Mouse (Mus musculus) layer of hippocampus, postnatal 10 days (tissue): Measurements from ENCODE around the gene Kcnma1. TPM values are rescaled to one million over a fixed set of nuclear protein-coding genes. Genes with fewer than 3 reads are reported as not detected.

Source experiments
- DNase-seq, 2 experiments: peaks; one replicate each; pipeline ENCODE4 v3.0.0; 2021; ENCODE audit warnings: low spot score in 2 of 2
- total RNA-seq, 2 experiments: library from RNA; stranded (reverse); gene quantifications; 2 replicates each; pipeline ENCODE4 v1.2.3; 2021

Kcnma1 gene
- total RNA-seq, 2 experiments from 2014 or later: 119 to 120 TPM

DNA sequence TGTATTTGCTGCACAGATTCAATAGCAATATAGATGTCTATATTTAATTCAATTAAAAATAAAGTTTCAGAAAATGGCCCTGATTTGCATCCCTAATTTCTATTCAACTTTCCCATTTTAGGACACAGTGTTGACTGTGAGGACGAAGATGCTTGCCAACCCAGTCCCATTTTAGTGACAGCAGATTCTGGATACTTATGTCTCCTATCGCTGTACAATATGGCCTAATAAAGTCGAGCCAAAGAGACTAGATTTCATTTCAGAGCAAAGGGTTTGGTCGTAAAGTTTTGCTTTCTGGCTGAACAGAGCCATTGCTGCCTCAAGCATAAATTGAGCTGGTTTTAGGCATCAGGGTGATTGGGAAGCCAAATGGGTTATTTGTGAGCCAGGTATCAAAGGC, 539.2 kb downstream of the Kcnma1 start:
- no peak for DNase-seq

DNA sequence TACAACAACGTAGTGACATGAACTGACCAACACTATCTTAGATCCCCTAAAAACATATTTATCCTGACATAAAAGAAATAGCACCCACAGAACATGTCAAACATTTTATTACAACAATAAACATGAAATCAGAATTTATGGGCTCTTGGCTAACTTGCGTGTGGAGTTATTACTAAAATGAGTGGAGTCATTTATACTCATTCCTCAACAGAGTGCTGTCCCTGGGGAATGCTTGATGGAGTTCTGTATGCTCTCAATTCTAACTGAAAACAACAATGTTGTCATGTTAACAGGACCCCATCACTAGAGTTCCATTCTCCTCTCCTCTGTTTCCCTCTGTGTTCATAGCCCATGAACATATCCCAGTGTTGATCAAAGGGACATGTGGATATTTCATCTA, 544.2 kb downstream of the Kcnma1 start:
- DNase-seq: no peak

DNA sequence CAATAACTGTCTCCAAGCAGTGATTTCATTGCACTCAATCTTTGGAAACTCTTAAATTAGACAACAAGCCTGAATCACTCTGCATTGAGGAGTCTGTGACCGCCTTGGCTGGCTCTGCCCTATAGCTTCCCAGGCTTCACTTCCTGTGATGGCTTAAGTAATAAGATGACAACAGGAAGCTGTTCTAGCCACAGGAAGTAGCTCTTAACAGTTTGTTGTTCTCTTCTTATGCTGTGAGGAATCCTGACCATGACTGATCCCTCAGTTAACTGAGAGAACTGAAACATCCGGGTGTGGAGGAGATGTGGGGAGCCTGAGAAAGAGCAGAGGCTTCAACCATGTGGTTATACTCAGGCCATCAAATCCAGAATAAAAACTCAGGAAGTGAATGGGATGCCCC, 549.2 kb downstream of the Kcnma1 start:
- DNase-seq: no peak

DNA sequence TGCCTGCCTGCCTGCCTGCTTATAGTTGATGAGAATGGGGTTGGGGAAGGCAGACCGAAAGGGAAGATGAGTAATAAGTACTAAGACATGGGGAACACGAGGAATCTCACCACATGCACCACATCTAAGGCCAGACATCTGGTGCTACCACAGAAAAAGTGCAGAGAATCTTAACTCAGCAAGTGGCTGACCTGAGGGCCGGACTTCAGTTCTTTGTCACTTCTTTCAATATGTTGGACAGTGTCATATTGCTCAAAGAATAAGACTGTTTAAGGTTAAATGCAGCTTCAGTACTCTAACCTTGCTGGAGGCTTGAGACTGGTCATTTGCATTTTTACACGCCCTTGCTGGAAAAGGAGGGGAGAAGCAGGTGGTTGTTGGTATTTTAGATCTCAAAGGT, 555.7 kb downstream of the Kcnma1 start:
- DNase-seq: no peak

DNA sequence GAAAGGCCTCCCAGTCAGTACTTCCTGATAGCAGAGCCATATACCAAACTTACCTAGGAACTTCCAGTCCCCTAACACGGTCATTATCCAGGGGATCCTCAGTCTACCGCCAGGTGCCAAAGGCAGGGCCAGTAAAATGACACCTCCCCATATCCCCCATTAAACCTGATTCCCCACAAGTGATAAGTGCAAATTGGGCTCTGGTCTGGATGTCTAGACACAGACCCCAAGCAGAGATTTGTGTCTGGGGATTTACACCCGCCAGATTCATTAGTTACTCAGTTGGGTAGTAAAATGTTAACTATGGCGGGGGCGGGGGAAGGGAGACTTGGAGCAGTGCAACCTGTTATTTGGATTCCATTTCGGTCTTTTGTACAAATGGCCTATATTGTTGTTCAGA, 562.6 kb downstream of the Kcnma1 start:
- DNase-seq: no peak

DNA sequence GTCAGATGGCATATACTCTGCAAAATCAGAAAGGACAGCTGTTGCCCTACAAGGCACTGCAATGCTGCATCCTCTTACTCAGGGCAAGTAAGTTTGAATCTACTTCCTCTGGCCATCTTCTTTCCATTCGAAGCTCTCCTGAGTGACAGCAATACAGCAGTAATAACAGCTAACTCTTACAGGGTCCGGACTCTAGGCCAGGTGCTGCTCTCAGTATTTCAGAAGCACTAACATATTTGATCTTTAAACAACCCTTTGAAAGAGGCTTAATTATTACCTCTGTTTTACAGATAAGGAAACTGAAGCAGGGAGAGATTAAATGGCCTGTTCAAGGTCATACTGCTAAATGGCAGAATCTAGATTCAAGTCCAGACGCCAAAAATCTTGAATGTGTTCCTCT, 576.8 kb downstream of the Kcnma1 start:
- no peak for DNase-seq

DNA sequence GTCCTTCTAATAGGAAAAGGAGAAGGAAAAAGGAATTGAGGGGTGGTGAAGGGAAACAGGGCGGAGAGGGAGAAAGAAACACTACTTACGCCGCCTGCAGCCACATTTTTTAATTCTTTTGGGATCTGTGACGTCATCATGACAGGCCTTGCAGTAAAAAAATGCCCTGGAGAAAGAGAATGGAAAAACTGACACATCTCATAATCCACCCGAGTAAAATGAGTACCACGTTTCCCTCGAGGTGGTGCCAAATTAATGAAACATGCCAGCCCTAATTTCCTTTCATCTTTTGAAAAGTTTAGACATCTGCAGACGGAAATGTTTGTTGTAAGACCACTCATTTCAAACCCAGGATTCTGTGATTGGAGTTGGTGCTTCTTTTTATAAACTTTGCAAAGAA, 578.4 kb downstream of the Kcnma1 start:
- no peak for DNase-seq

DNA sequence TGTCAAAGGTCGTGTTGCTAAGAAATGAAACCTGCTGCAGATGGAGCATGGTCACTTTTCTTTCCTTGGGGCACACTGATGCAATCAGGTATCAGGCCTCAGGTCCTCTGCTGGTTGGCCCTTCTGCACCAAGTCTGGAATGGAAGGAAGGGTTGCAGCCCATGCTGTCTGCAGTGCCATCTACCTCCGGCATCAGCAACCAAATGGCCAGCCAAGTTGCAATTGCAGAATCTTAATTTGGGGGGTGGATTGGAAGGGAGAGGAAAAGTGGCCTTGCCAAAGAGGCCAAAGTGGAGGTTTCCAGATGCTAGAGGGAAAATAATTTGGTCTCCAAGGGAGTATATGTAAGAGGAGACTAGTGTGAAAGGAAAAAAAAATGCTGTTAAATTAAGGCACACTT, 584.3 kb downstream of the Kcnma1 start:
- no peak for DNase-seq

DNA sequence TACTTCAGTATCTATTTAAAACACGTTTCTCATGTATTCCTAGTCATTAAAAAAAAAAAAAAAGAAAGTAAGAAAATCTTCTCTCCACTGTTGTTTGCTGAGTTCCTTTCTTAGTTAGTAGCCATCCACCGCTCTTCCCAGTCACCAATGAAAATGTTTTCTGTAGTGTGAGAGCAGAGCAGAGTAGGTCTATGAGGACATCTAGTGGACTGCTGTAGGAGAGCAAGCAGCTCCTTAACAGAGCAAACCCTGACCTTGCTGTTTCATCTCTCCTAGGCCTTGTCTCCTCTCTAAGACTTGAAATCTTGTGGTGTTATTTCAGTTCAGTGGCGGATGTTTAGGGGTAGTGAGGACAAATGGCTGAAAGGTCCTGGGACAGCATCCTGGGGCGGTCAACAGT, 585.2 kb downstream of the Kcnma1 start:
- peak in 1 of 2 experiments; percentile 29 for DNase-seq

DNA sequence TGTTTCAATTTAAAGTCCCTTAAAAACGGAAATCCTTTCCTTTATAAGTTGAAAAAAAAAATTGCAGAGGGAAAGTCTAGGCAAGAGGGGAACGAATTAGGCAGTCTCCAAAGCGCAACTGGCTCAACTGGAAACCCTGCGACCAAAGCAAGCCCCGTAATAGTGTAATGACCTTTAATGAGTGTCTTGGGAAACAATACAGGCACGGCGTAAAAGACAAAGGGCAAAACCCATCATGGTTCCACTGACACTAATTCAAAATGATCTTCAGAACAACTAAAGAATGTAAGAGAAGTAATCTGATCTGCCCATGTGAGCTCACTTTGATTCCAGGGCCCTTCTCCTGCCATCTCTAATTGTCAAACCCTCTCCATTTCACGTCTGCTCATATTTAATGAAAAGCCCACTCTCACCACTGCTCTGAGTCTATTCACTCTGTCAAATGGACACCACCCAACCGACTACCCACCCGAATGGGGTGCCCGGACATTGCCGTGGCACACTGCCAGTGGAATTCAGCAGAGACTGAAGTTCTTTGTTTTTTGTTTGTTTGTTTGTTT, 591.7 kb downstream of the Kcnma1 start:
- DNase-seq: no peak

DNA sequence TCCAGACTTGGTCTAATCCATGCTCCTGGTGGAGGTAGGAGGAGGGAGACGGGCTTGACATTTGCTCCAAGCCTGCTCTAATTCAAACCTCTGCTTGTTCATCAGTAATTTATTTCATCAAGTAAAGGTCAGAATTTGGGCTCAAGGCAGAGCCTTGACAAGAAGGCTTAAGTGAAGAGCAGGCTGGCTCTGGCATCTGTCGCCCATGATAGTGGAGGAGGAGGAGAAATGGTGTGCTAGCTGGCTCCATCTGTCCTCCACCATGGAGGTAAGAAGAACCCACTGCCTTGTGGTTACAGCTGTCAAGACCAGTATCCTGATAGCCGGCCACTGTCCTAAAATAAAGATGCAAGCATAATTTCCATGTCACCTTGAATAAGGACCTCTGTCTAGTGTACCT, 595.3 kb downstream of the Kcnma1 start:
- no peak for DNase-seq

DNA sequence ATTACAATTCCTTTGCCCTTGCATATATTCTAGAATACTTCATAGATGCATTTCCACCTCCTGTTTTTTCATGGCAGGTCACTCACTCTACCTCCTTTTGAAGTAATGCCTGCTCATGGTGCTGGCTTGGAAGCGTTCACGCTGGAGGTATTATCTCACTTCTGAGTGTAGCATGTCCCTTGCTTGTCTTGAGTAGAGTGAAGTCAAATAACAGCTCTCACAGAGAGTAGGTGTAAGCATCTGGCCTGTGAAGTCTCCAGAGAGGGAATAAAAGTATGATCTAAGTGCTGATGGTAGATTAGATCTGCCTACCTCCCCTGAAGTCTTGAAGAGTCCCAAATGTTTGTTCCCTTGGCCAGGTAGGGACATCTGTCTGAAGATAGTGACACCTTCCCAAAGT, 607.2 kb downstream of the Kcnma1 start:
- DNase-seq: no peak

DNA sequence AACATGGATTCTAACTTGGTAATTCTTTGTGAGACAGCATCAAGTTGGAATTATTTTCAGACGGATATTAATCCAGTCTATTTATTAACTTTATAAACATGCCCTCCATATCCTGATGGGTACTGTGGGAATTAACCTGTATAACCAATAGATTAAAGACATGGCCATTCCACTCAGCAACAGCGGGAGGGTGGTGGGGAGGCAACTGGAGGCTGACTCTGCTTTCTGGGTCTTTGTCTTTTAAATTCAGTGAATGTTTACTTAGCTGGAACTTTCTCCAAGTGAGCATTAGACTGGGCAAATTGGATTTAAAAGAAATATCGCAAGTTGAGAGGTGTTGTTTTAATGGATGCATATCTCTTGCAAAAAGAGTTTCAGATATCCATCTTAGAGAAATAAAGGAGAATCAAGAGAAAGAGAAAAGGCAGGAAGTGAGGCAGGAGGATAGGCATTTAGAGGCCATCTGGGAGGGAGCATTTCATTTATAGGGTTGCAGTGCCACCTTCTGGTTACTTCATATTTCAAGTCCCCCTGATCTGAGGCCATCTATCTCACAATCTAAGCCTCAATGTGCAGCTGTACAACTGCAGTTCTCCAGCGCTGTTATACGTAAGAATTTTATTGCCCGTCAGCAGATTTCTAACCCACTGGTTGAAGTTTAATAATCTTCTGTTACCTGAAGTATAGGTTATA, 613.4 kb downstream of the Kcnma1 start:
- peak; percentile 62 to 70 for DNase-seq

DNA sequence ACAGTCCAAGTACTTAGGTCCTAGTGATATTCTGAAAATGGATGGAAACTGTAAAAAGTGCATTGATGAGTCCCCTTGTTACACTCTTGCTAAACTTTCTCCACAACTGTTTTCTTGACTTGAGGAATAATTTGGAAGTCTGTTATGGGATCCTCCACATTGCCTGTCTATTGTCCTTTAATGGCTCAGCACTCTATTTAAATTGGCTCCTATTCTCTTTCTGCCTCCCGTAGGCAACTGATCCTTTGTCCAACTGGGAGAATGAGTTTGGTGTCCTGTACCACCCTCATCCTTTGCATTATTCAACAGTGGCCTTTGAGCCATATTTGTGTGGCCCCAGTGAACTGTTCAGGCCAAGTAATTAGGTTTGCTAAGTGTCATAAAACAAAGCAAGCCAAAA, 616.6 kb downstream of the Kcnma1 start:
- DNase-seq: no peak

DNA sequence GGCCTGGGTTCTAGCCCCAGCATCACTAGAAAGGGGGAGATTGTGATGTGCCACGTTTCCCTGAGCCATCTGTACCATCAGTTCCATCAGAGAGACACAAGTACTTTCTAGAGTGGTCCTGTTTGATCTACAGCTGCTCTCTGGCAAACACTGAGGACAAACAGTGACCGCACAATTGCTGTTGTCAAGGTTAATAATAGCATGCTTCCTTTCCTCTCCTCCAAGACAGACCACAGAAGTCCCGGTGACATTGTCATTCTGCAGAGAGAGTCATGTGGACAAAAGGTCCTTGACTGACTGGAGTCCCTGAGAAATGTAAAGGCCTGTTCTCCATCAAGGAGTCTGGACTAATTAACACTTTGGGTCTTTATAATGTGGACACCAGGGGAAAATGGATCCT, 622.7 kb downstream of the Kcnma1 start:
- DNase-seq: no peak

DNA sequence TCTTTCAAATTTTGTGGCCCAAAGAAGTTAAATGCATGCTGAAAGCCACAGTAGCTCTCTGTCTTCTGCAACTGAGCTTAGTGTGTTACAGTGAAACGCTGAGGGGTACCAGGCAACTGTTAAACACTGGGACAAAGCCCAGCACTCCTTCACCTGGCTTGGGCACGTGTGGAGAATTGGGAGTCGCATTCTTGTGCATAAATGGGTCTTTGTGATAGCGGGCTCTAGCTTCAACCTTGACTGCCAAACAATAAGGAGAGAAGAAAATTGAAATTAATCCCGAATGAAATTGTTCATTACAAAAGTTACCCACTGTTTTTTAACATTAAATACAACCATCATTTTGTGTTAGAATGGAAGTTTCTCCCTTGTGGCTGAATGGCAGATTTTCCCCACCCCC, 623.5 kb downstream of the Kcnma1 start:
- no peak for DNase-seq

DNA sequence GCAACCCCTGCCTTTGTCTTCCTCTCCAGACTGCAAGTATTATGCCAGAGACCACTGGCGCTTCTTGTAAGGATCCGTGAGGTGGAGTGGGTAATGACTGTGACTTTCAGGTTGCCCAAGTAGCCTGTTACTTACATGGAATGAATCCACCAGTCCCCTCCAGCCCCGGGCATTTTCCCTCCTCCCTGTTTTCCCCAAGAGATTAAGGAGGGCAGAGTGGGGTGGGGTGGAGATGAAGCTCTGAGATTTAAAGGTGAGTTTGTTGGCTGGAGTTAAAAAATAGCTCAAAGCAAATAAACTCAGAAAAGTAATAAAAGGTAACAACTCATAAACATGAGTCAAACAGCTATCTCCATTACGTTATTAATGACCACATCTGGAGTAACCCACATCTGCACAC, 624.1 kb downstream of the Kcnma1 start:
- DNase-seq: no peak

DNA sequence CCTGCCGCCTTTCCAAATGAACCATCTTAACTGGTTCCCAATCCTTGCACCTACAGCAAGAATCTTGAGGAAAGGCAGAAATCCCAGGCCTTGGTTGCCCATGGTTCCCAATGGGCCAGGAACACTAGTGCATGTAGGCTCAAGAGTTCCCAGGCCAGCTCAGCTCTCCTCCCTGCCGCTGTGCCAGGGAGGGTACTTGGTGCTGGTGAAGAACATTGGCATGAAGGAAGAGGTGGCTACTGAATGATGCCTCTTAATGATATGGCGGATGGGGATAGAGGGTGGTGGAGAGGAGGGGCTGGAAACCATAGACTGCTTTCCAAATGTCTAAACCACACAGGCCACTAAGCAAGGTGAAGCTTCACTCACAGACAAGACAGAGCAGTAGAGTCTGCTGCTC, 627.5 kb downstream of the Kcnma1 start:
- no peak for DNase-seq

DNA sequence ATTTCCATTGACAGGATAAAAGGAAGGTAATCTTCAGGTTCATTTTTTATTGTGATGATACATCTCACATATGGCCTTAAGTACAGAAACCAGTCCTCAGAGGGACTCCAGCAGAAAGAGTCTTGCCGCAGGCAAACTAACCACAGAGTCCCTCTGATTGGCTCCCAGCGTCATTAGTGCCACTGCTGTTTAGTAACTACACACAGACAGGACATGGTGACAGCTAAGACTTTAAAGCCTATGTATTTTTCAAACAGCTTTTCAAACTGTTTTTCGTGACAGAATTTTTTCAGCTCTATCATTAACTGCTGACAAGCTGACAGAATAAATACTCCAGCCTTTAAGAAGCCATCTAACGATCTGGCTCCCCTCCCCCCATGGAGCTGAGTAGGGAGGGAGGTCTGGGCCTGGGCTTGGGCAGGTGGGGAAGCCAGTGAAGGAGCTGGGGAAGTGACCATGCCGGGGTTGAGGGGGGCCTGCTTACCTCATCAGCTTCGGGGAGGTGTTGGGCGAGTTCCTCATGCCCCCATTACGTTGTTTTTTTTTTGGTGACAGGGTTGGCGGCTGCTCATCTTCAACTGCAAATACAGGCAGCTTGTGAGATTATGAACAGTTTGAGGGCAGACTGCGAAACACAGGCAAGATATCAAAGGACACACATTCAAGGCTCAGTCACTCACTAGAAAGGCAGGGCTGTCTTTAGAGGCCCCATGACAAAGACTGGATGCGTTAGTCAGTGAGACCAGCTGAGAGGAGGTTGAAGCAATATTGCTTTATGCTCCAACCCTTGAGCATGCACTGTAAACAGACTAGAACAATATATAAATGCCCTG, 628.3 kb downstream of the Kcnma1 start:
- no peak for DNase-seq

DNA sequence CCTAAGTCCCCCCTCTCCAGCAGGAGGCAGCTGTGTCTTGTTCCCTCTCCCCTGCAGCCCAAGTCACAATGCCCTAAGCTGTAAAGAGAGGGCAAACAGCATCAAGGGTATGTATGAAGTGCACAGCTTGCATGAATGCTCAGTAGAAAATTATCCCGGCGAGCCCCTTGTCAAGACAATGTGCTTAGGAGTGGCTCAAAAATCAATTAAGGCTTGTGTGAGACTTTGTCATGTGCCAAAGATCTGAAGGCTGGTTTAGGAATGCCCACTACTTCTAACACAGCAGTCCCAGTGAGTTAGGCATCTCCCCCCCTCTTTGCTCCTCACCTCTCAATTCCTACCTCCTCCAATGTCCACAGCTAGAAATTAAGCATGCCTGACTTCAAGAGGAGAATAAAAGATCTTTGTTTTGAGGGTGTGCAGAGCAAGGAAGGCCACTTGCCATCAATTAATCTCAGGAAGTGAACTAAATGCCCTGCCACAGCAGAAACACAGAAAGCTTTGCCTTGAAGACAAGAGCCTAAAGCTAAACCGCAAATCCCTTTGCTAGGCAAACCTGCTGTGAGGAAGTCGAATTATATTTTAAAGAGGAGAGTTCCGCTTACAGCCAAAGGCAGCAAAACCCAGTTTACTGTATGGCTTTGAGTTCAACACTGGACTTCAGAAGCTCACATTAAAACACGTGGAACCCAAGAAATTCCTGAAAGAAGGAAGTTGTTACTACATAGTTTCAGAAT, 635.8 kb downstream of the Kcnma1 start:
- DNase-seq: no peak

DNA sequence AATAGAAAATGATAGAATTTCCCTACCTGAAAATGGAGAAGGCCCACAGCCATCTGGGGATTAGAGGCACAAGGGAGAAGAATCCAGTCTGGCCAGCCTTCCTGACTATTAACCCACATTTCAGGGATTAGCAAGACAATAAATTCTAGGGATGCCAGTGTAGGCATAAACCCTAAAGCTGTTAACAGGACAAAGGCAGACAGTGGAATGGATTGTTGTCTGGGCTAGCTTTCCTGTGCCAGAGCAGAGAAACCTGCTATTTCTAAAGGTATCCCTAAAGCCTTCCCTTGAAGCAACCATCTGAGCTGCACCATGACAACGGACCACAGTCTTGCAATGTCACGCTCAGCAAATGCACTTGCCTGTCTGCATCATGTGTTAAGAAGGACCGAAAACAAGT, 642.3 kb downstream of the Kcnma1 start:
- no peak for DNase-seq

DNA sequence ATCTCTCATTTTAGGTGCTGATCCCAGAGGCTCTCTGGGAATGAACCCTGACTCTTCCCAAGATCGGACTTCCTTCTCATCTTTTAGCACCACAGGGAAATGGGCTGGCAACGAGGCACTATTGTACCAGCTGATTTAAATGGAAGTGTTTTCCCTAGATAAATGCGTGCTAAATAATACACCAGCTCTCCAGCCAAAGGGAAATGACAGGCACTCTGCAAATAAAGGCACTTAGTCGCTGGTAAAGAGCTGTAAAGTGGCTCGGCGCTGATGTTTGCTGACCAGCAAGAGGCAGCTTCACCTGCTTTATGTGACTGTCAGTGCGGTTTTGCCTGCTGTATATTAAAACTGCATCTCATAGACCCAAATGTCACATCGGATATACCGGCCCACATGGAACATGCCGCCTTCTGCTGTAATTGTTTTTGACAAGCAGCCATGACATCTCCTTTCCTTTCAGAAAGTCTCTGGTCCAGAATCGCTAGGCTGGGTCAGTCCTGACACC, 653.7 kb downstream of the Kcnma1 start:
- DNase-seq: no peak
